ENCODE assay signal across 18 mouse cellular contexts in the genomic region with DNA sequence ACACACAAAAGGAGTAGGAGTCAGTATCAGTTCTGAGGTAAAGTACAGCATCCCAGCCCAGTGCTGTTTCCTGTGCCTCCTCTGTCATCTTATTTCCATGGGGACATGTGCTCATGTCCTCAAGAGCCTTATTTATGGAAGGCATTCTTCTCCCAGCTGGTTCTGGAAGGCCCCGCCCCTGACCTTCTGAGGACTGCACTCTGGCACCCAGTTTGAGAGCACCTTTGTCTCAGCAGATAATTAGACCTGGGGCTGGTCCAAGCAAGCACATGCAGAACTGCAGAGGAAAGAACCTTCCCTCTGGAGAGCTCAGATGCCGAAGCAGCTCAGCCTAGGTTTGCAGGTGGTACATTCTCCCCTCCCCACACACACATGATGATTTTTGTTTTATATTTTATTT. TPM values are rescaled to one million over a fixed set of nuclear protein-coding genes. Genes with fewer than 3 reads are reported as not detected.
"Had no signal": no experiment of that assay in that cellular context is flagged by ENCODE, and none has a peak within 500 bp of the region (broad histone marks: within the 10 kb centered on the region; RNA-seq: fewer than 3 reads in every experiment).

No protein-coding gene starts in this region.

- H3K27me3 ChIP-seq: liver, embryonic 15.5 days; neural tube, embryonic 13.5 days had no signal

- H3K4me3 ChIP-seq: left cerebral cortex, adult 2 months; limb, embryonic 10.5 days; liver, embryonic 15.5 days; midbrain, embryonic 10.5 days; neural tube, embryonic 13.5 days had no signal

- H3K36me3 ChIP-seq: liver, embryonic 15.5 days had no signal

- H3K9ac ChIP-seq: liver, embryonic 15.5 days; neural tube, embryonic 13.5 days had no signal

- H3K4me1 ChIP-seq: liver, embryonic 15.5 days; midbrain, embryonic 10.5 days; neural tube, embryonic 13.5 days had no signal

- DNase-seq: lung, adult 2 months; lung, postnatal 4 days; retina, postnatal 1 day; right cerebral cortex, postnatal 4 days; spleen, adult 18-20 months; thymus, adult 18-20 months; thymus, postnatal 14 days had no signal

- H3K4me2 ChIP-seq: liver, embryonic 11.5 days; liver, embryonic 15.5 days; neural tube, embryonic 13.5 days had no signal

- ATAC-seq: intestine, embryonic 16.5 days; lung, postnatal 0 days; midbrain, embryonic 16.5 days had no signal

- H3K27ac ChIP-seq: left cerebral cortex, adult 2 months; limb, embryonic 10.5 days; liver, embryonic 15.5 days; midbrain, embryonic 10.5 days; neural tube, embryonic 13.5 days had no signal

- H3K9me3 ChIP-seq: limb, embryonic 10.5 days; liver, embryonic 15.5 days; midbrain, embryonic 10.5 days; neural tube, embryonic 13.5 days had no signal

RNA-seq across cellular contexts. Expression of a gene that starts 60.0 kb away (rescaled TPM):
- total RNA-seq: megakaryocyte, adult 5-6 weeks had no signal
- polyA plus RNA-seq: liver, embryonic 11.5 days; liver, embryonic 15.5 days; lung, adult 2 months; lung, postnatal 0 days; stomach, embryonic 14.5 days had no signal
